Mouse (Mus musculus): ENCODE results near the gene Farsb. TPM values are rescaled to one million over a fixed set of nuclear protein-coding genes. Genes with fewer than 3 reads are reported as not detected.

Gene Farsb
- polyA plus RNA-seq, 1 experiment from 2014 or later = 204 TPM

DNA sequence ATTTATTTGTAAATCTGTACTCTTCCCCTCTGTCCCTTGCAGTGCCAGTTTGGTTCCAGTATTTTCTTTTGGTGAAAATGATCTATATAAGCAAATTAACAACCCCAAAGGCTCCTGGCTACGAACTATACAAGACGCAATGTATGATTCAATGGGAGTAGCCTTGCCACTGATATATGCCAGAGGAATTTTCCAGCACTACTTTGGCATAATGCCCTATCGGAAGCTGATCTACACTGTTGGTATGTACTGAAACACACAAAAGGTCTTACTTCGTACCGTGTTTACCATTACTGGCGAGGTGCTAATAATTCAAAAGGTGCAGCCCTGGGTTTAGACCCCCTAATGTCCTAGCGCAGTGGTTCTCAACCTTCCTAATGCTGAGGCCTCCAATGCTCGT, 40.3 kb upstream of the Farsb start:
- DNase-seq (ENCODE audit: low spot score) (no peak), ATAC-seq (replicated peaks; ENCODE audit: low FRiP score) (no peak)
- Histone ChIP-seq H3K4me2 (no peak overlapping the region), H3K4me3 (ENCODE audit: low read depth, low read length) (no peak overlapping the region), H3K9ac (ENCODE audit: low read depth, low read length) (no peak overlapping the region), H3K4me1 (replicated peaks; ENCODE audit: control insufficient read depth, insufficient read depth, low read length) (no peaks in the 10 kb centered on the region), H3K36me3 (ENCODE audit: control insufficient read depth, insufficient read depth, low read length) (no peaks in the 10 kb centered on the region), H3K27me3 (replicated peaks; ENCODE audit: control insufficient read depth, insufficient read depth, low read length) (no peaks in the 10 kb centered on the region), H3K27ac (ENCODE audit: low read depth, low read length) (no peak overlapping the region), H3K9me3 (ENCODE audit: control insufficient read depth, low read length) (no peaks in the 10 kb centered on the region)
- 86% methylated on average over 8 of the region's 8 CpGs for WGBS

DNA sequence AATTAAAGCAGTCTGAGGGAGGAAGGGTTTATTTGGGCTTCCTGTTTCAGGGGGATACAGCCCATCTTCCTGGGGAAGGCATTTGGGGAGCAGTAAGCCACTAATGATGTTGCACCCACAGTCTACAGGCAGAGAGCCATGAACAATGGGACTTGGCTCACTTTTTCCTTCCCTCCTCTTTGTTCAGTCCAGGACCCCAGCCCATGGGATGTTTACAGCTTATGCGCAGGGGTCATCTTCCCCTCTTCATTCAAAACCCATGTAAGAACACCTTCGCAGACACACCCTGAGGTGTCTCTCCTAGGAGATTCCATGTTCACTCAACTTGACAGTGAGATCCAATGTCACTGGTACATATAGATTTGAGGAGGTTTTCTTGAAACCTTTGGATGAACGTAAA, 39.7 kb upstream of the Farsb start:
- Histone ChIP-seq H3K27me3 (replicated peaks; ENCODE audit: control insufficient read depth, insufficient read depth, low read length) (no peaks in the 10 kb centered on the region), H3K4me2 (no peak overlapping the region), H3K36me3 (ENCODE audit: control insufficient read depth, insufficient read depth, low read length) (no peaks in the 10 kb centered on the region), H3K4me3 (ENCODE audit: low read depth, low read length) (no peak overlapping the region), H3K4me1 (replicated peaks; ENCODE audit: control insufficient read depth, insufficient read depth, low read length) (no peaks in the 10 kb centered on the region), H3K27ac (ENCODE audit: low read depth, low read length) (no peak overlapping the region), H3K9me3 (ENCODE audit: control insufficient read depth, low read length) (no peaks in the 10 kb centered on the region), H3K9ac (ENCODE audit: low read depth, low read length) (no peak overlapping the region)
- no peak for DNase-seq (ENCODE audit: low spot score)
- WGBS = 85% methylated on average over 3 of the region's 3 CpGs
- no peak for ATAC-seq (replicated peaks; ENCODE audit: low FRiP score)

DNA sequence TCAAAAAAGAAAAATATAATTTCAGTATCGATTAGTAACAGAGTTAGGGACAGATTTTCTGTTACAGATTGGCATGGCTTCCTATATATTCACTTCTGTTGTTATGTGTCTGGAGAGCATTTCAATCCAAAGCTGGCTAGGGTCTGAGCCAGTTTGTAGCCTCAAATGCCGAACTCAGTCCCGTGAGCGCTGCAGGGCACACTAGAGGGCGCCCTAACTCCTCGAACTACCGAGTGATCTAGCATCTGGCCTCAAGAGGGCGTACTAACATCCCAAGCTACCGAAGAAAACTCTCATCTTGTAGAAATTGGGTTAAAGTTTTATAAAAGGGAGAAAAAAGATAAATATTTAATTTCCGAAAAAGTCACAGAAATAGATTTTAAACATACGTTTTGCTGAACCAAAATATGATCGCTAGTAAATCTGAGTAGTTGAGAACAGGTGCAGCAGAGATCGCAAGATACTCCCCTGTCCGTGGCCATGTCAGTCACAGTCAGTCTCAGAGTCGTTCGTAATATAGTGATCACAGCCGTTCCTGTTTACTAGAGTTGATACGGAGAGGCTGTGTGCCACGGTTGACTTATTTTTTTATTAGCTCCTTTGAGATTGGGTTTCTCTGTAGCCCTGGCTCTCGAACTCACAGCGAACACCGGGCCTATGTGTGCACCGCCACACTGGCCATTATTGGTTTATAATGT, 36.6 kb upstream of the Farsb start:
- 50% methylated on average over 23 of the region's 23 CpGs for WGBS
- ATAC-seq (replicated peaks; ENCODE audit: low FRiP score) (no peak), DNase-seq (ENCODE audit: low spot score) (no peak)
- no peak overlapping the region for H3K9ac ChIP-seq (ENCODE audit: low read depth, low read length)
- no peaks in the 10 kb centered on the region for H3K27me3 ChIP-seq (replicated peaks; ENCODE audit: control insufficient read depth, insufficient read depth, low read length)
- H3K4me3 ChIP-seq (ENCODE audit: low read depth, low read length) = no peak overlapping the region
- H3K36me3 ChIP-seq (ENCODE audit: control insufficient read depth, insufficient read depth, low read length) = no peaks in the 10 kb centered on the region
- H3K4me2 ChIP-seq = no peak overlapping the region
- H3K27ac ChIP-seq (ENCODE audit: low read depth, low read length) = no peak overlapping the region
- no peaks in the 10 kb centered on the region for H3K9me3 ChIP-seq (ENCODE audit: control insufficient read depth, low read length)
- H3K4me1 ChIP-seq (replicated peaks; ENCODE audit: control insufficient read depth, insufficient read depth, low read length) = no peaks in the 10 kb centered on the region

DNA sequence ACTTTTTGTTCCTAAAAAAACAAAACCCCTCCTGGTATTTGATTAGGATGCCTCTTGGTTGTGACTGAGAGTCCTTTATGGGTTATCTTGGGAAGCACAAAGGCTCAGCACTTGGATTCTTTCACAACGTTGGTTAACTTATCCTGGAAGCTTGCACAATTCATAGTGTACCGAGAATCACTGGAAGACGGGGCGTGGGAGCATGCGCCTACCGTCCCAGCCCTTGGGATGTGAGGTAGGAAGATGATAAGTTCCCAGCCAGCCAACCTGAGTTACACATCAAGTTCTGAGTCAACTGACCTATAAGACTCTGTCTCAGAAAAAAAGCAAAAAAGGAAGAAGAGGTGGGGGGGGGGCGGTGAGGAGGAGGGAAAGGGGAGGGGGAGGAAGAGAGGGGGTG, 30.2 kb upstream of the Farsb start:
- no peaks in the 10 kb centered on the region for H3K27me3 ChIP-seq (replicated peaks; ENCODE audit: control insufficient read depth, insufficient read depth, low read length)
- ATAC-seq (replicated peaks; ENCODE audit: low FRiP score) (no peak), DNase-seq (ENCODE audit: low spot score) (no peak)
- WGBS = 85% methylated on average over 7 of the region's 7 CpGs
- no peaks in the 10 kb centered on the region for H3K9me3 ChIP-seq (ENCODE audit: control insufficient read depth, low read length)
- H3K27ac ChIP-seq (ENCODE audit: low read depth, low read length) = no peak overlapping the region
- no peak overlapping the region for H3K4me2 ChIP-seq
- H3K4me1 ChIP-seq (replicated peaks; ENCODE audit: control insufficient read depth, insufficient read depth, low read length) = no peaks in the 10 kb centered on the region
- H3K9ac ChIP-seq (ENCODE audit: low read depth, low read length) = no peak overlapping the region
- H3K36me3 ChIP-seq (ENCODE audit: control insufficient read depth, insufficient read depth, low read length) = no peaks in the 10 kb centered on the region
- no peak overlapping the region for H3K4me3 ChIP-seq (ENCODE audit: low read depth, low read length)

DNA sequence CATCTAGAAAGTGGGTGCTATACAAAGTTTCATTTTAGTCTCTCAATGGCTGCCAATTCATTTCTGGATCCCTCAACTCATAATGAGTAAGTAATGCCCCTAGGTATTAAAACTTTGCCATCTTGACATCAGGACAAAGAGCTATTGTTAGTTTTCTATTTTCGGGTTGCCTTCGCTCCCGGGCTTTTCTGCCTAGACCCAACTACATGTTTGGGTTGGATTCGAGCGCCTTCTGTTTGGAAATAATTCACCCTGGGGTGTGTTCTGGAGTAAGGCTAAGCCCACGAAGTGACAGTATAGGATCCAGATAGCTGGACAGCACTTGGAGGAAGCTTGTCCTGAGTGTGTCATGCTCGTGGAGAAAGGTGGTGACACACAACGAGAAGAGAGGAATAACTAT, 24.1 kb upstream of the Farsb start:
- DNase-seq (ENCODE audit: low spot score) = no peak
- Histone ChIP-seq H3K9ac (ENCODE audit: low read depth, low read length) (no peak overlapping the region), H3K4me3 (ENCODE audit: low read depth, low read length) (no peak overlapping the region), H3K4me1 (replicated peaks; ENCODE audit: control insufficient read depth, insufficient read depth, low read length) (no peaks in the 10 kb centered on the region), H3K9me3 (ENCODE audit: control insufficient read depth, low read length) (no peaks in the 10 kb centered on the region), H3K27me3 (replicated peaks; ENCODE audit: control insufficient read depth, insufficient read depth, low read length) (peaks cover 18% of the 10 kb centered on the region), H3K4me2 (no peak overlapping the region), H3K27ac (ENCODE audit: low read depth, low read length) (no peak overlapping the region), H3K36me3 (ENCODE audit: control insufficient read depth, insufficient read depth, low read length) (no peaks in the 10 kb centered on the region)
- no peak for ATAC-seq (replicated peaks; ENCODE audit: low FRiP score)
- WGBS = 73% methylated on average over 8 of the region's 8 CpGs

DNA sequence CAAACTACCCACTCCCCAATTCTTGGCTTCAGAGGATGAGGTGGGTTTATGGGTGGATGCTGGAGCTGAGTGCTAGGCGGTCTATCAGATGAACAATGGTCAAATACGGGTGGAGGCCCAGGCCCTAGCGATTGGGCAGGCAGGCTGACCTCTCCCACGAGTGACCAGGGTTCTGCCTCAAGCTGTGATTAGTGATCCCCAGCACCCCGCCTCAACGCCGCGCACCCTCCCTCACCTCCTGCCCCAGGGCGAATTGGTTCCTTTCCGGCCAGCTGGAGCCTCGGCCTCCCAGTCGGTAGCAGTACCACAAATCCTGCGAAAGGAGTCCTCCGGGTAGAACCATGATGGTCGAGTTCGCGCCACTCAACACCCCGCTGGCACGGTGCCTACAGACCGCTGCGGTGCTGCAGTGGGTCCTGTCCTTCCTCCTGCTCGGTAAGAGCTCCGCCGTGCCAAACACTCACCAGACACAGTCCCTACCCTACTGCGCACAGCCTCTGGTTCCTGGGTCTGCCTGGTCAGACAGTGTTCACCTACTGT, 23.0 kb upstream of the Farsb start, which contains the start of gene BC035947:
TSS of gene BC035947 (minus strand) at position 538 of the 540 bp plus-strand sequence.
- H3K4me1 ChIP-seq (replicated peaks; ENCODE audit: control insufficient read depth, insufficient read depth, low read length) = no peaks in the 10 kb centered on the region
- H3K27me3 ChIP-seq (replicated peaks; ENCODE audit: control insufficient read depth, insufficient read depth, low read length) = peaks cover 18% of the 10 kb centered on the region
- ATAC-seq (replicated peaks; ENCODE audit: low FRiP score) (no peak), DNase-seq (ENCODE audit: low spot score) (no peak)
- no peaks in the 10 kb centered on the region for H3K36me3 ChIP-seq (ENCODE audit: control insufficient read depth, insufficient read depth, low read length)
- H3K4me3 ChIP-seq (ENCODE audit: low read depth, low read length) = peak within 1 kb of the TSS; percentile 23; the same call in 1 of the 2 replicates
- WGBS = 5% methylated on average over 25 of the region's 25 CpGs
- H3K9ac ChIP-seq (ENCODE audit: low read depth, low read length) = no peak within 1 kb of the TSS
- H3K9me3 ChIP-seq (ENCODE audit: control insufficient read depth, low read length) = no peaks in the 10 kb centered on the region
- H3K4me2 ChIP-seq = peak within 1 kb of the TSS; percentile 52
- no peak within 1 kb of the TSS for H3K27ac ChIP-seq (ENCODE audit: low read depth, low read length)

DNA sequence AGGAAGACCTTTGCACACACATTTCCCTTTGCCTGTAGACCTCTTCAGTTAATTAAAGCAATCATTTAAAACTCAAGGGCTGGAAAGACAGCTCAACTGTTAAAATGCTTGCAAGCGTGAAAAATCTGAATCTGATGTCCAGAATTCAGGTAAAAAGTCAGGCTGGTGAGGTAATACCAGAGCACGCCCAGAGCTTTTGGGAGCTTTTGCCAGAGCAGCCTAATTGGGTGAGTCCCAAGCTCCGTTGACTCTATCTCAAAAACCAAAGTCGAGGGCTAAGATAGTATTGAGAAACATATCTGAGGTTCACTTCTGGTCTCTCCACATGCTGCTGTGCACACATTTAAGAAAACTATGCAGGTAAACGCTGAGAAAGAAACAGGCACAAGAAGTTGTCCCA, 22.2 kb upstream of the Farsb start, which contains the start of gene Mogat1:
TSS of gene Mogat1 (plus strand) at position 130 of the 400 bp plus-strand sequence.
- no peaks in the 10 kb centered on the region for H3K4me1 ChIP-seq (replicated peaks; ENCODE audit: control insufficient read depth, insufficient read depth, low read length)
- H3K9ac ChIP-seq (ENCODE audit: low read depth, low read length) = no peak within 1 kb of the TSS
- no peak within 1 kb of the TSS for H3K27ac ChIP-seq (ENCODE audit: low read depth, low read length)
- WGBS = 61% methylated on average over 5 of the region's 5 CpGs
- no peak for ATAC-seq (replicated peaks; ENCODE audit: low FRiP score)
- peak within 1 kb of the TSS; percentile 23; the same call in 1 of the 2 replicates for H3K4me3 ChIP-seq (ENCODE audit: low read depth, low read length)
- peak within 1 kb of the TSS; percentile 52 for H3K4me2 ChIP-seq
- H3K27me3 ChIP-seq (replicated peaks; ENCODE audit: control insufficient read depth, insufficient read depth, low read length) = peaks cover 18% of the 10 kb centered on the region
- no peaks in the 10 kb centered on the region for H3K36me3 ChIP-seq (ENCODE audit: control insufficient read depth, insufficient read depth, low read length)
- no peak for DNase-seq (ENCODE audit: low spot score)
- no peaks in the 10 kb centered on the region for H3K9me3 ChIP-seq (ENCODE audit: control insufficient read depth, low read length)

DNA sequence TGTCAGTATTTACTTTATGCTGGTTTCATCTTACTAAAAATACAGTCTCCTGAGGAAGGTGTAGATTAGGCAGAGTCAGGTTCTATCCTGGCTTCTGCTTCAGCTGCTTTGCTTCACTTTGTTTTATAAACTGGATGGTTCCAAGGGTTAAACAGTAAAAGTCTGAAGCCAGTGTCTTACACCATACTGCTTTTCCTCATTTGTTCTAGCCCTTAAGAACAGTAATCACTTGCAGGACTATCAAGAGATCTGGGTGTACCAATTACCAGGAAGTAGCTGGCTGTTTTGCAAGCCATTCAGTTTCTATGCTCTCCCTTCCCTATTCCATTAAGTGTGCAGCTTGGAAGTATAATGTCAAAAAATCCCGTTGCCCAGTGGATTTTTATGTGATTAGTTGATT, 18.4 kb upstream of the Farsb start:
- no peak overlapping the region for H3K4me2 ChIP-seq
- H3K9me3 ChIP-seq (ENCODE audit: control insufficient read depth, low read length) = no peaks in the 10 kb centered on the region
- no peak overlapping the region for H3K4me3 ChIP-seq (ENCODE audit: low read depth, low read length)
- no peaks in the 10 kb centered on the region for H3K36me3 ChIP-seq (ENCODE audit: control insufficient read depth, insufficient read depth, low read length)
- no peaks in the 10 kb centered on the region for H3K4me1 ChIP-seq (replicated peaks; ENCODE audit: control insufficient read depth, insufficient read depth, low read length)
- peaks cover 13% of the 10 kb centered on the region for H3K27me3 ChIP-seq (replicated peaks; ENCODE audit: control insufficient read depth, insufficient read depth, low read length)
- ATAC-seq (replicated peaks; ENCODE audit: low FRiP score) (no peak), DNase-seq (ENCODE audit: low spot score) (no peak)
- 37% methylated on average over 1 of the region's 1 CpGs for WGBS
- H3K27ac ChIP-seq (ENCODE audit: low read depth, low read length) = no peak overlapping the region
- no peak overlapping the region for H3K9ac ChIP-seq (ENCODE audit: low read depth, low read length)

DNA sequence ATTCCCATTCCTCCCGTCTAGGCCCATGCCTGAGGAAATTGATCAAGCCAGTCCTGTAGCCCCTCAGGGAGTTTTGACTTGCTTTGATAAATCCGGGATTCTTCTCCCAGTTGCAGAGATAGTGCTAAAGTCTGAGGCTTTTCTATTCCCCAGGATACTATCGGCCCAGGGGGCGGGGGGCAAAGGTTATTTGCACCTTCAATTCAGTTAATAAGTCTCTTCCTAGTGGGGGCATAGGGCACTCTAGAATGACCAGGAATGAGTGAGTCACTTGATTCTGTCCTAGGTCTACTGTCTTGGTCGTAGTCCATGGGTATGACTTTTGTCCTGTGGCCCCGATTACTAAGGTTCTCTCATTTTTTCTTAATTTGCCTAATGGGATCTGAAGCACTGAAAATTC, 13.8 kb upstream of the Farsb start:
- Histone ChIP-seq H3K4me1 (replicated peaks; ENCODE audit: control insufficient read depth, insufficient read depth, low read length) (no peaks in the 10 kb centered on the region), H3K36me3 (ENCODE audit: control insufficient read depth, insufficient read depth, low read length) (no peaks in the 10 kb centered on the region), H3K27ac (ENCODE audit: low read depth, low read length) (no peak overlapping the region), H3K9ac (ENCODE audit: low read depth, low read length) (no peak overlapping the region), H3K27me3 (replicated peaks; ENCODE audit: control insufficient read depth, insufficient read depth, low read length) (no peaks in the 10 kb centered on the region), H3K4me2 (no peak overlapping the region), H3K9me3 (ENCODE audit: control insufficient read depth, low read length) (no peaks in the 10 kb centered on the region), H3K4me3 (ENCODE audit: low read depth, low read length) (no peak overlapping the region)
- no peak for DNase-seq (ENCODE audit: low spot score)
- ATAC-seq (replicated peaks; ENCODE audit: low FRiP score) = no peak
- WGBS = 84% methylated on average over 6 of the region's 6 CpGs
